Mouse (Mus musculus) cortical plate, adult 2 months (tissue): ENCODE measurements around the gene Cdip1.

ENCODE experiments used
- CTCF ChIP-seq: fragments of 200-500 bp; IDR thresholded peaks from 2 replicates; pipeline ENCODE4 v1.5.1; 2011; ENCODE audit warnings: mild to moderate bottlenecking, control low read depth, low read length; ENCODE audit not compliant: insufficient read depth; ENCODE audit errors: extremely low read depth
- POLR2A ChIP-seq: fragments of 200-500 bp; IDR thresholded peaks from 2 replicates; pipeline ENCODE4 v1.6.1; 2011; ENCODE audit warnings: mild to moderate bottlenecking, low read length, control low read depth; ENCODE audit not compliant: insufficient read depth; ENCODE audit errors: extremely low read depth

GRCm38 (mm10) chr16:4702646-4703045 lies 87.4 kb downstream of the Cdip1 start:
- no peak for TF ChIP-seq CTCF
- TF ChIP-seq POLR2A = no peak
